ENCODE assay signal across 11 mouse cellular contexts in the genomic region with DNA sequence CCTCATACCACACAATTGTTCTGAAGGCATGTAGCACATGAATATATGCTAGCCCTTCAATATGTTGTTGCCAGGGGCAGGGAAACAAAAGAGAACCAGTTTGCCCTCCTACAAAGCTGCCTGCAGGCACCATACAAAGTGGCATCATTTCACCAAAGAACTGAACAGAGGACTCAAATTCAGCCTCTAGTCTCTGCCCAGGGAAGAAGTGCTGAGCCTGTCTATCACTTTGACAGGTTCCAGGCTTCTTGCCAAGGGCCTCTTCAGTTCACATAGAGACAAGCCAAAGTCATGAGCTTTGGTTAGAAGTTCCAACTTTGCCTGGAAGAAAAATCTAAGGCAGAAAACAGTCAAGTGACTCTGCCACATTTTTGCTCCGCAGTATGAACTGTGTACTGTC.
DNase-seq lines count a peak whose midpoint lies in the region.
"Had no signal": no experiment of that assay in that cellular context is flagged by ENCODE, and none has a peak within 500 bp of the region (broad histone marks: within the 10 kb centered on the region; RNA-seq: fewer than 3 reads in every experiment).

No protein-coding gene starts in this region.

- no peaks in the 10 kb centered on the region for H3K9me3 ChIP-seq in heart, embryonic 10.5 days

- H3K4me3 ChIP-seq in heart, embryonic 10.5 days = no peak overlapping the region
- H3K4me3 ChIP-seq: erythroblast, embryonic 14.5 days had no signal

- H3K4me1 ChIP-seq in heart, embryonic 10.5 days = peaks cover 14% of the 10 kb centered on the region

- peak; percentile 11 for DNase-seq in heart, adult 8-10 months (ENCODE audit: low spot score)
- no peak for DNase-seq in heart, embryonic 10.5 days (ENCODE audit: low spot score)
- DNase-seq in Muller cell, postnatal 12 days (ENCODE audit: inconsistent ontology term) = peak; percentile 12
- peak; percentile 14 to 15 for DNase-seq in cerebellum, postnatal 14 days
- DNase-seq in kidney, adult 9 months = peak; percentile 73
- DNase-seq in gastrocnemius, postnatal 25 days = no peak
- DNase-seq in c-Kit-positive CD71-positive TER-119-positive erythroid progenitor cells, embryonic 14.5 days (ENCODE audit: low spot score) = no peak
- DNase-seq in urinary bladder, postnatal 10 days (ENCODE audit: low spot score) = no peak
- DNase-seq: right cerebral cortex, postnatal 14 days; thymus, adult 18-20 months had no signal

- 71% methylated on average over 1 of the region's 1 CpGs for WGBS in heart, embryonic 10.5 days

- no peaks in the 10 kb centered on the region for H3K36me3 ChIP-seq in heart, embryonic 10.5 days

- H3K27ac ChIP-seq in heart, embryonic 10.5 days = no peak overlapping the region

- H3K27me3 ChIP-seq in heart, embryonic 10.5 days (ENCODE audit: insufficient read depth, poor library complexity, severe bottlenecking) = no peaks in the 10 kb centered on the region

Comparison
In these comparisons a context has a peak if more than half of its experiments do, and no peak if none do; other contexts are left out.
1. DNase-seq: peak in heart, adult 8-10 months (single experiment), Muller cell, postnatal 12 days (single experiment), cerebellum, postnatal 14 days (2 of 2) and kidney, adult 9 months (single experiment); none in heart, embryonic 10.5 days (single experiment), gastrocnemius, postnatal 25 days (single experiment), c-Kit-positive CD71-positive TER-119-positive erythroid progenitor cells, embryonic 14.5 days (single experiment) and urinary bladder, postnatal 10 days (single experiment).